Mouse (Mus musculus) brain, embryonic 14.5 days (tissue): ENCODE data around the gene Dad1.

Experiments used
- CTCF ChIP-seq: fragments of 200-500 bp; IDR thresholded peaks from 2 replicates; pipeline ENCODE4 v1.5.1; 2012; ENCODE audit warnings: inconsistent platforms, mild to moderate bottlenecking, moderate library complexity, borderline replicate concordance; ENCODE audit not compliant: insufficient read depth, insufficient read length; ENCODE audit errors: extremely low read depth
- POLR2A ChIP-seq: fragments of 200-500 bp; IDR thresholded peaks from 2 replicates; pipeline ENCODE4 v1.6.1; 2012; ENCODE audit warnings: mild to moderate bottlenecking, inconsistent platforms, borderline replicate concordance; ENCODE audit not compliant: poor library complexity, insufficient read depth, insufficient read length, severe bottlenecking; ENCODE audit errors: extremely low read depth

DNA sequence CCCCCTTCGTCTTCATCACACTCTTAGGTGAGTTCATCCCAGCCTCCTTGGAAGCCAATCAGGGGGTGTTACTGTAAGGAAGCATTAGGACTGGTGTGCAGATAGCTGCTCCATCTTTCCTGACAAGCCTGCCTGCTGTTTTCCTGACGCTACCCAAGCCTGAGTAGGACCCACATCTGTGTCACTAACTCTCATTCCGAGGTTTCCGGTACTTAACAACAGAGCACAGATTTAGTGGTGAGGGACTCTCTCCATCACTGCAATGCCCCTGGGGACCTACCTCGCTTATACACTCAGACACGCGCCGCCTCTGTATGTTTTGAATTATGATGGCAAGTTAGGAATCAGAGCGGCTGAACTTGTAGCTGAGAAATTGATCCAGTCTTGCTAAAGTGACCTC, 35.2 kb downstream of the Dad1 start:
- TF ChIP-seq CTCF, result no peak
- no peak for TF ChIP-seq POLR2A
